Mouse (Mus musculus) right cerebral cortex, postnatal 14 days (tissue): ENCODE data around the gene Dpep2nb.
"Not testable (repeated sequence)": the region's sequence is repeated elsewhere in the genome, so short reads cannot be mapped to it uniquely, and the experiment has no call there.

Experiments
- DNase-seq: peaks from one replicate; pipeline ENCODE4 v3.0.0; 2022

Gene Dpep2nb

DNA sequence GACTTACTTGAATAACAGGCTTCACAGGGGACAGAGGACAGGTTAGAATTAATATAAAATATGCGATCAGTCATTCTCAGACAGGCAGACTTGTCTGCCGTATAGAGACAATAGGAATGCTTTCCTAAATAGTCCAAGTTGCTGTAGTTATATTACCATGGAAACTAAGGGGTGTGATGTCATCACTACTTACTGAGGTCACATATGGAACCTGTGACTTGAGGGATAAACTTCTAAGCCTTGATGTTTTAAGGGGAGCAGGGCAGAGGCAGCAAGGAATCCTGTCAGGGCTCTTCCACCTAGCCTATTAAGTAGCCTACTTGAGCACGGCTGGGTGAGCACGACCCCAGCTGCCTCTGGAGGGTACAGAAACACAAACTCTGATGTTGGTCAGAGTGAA is at the start of gene Dpep2nb:
Dpep2nb (minus strand) TSS at position 101 of the 400 bp plus-strand sequence.
- DNase-seq = no peak

DNA sequence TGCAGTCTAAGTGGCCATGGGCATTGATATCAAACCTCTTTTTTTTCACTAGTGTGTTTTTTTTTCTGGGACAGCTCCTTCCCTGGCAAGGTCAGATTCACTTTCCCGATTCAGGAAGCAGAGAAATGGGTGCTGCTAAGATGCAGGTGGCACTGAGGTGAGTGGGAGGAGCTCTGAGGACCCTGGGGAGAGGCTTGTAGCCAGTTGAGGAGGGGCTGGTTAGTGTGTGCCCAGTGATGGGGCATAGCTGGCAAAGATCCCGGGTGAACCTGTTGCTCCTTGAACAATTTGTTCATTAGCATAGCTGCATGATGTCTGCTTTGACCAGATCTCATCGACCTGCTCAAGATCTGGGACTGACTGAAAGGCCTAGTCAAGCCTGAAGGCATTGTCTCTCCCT is 49.3 kb upstream of the Dpep2nb start:
- no peak for DNase-seq

- no peak for DNase-seq
Measured at GRCm38 (mm10) chr8:106054190-106054811, 48.5 kb upstream of the Dpep2nb start.

DNA sequence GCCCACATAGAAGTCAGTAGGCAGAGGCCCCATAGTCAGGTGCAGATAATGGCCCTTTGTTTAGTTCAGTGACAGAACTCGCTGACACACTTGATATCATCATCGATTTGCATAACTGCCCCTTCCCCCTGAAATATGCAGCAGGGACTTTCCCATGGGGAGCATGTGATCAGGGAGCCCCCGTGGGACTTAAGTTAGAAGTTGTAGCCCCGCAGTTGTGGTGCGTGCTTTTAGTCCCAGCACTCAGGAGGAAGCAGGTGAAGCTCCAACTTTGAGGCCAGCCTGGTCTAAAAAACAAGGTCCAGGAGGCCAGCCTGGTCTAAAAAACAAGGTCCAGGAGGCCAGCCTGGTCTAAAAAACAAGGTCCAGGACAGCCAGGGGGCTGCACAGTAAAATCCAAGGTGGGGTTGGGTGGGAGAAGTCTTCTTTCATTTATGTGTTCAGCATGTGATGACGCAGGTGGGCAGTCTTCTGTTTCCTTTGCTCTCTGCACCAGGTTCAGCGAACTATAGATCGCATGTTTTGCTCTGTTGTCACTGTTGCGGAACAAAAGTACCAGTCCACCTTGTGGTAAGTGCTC is 46.8 kb upstream of the Dpep2nb start:
- DNase-seq = no peak

GRCm38 (mm10) chr8:106051068-106051467 is 45.3 kb upstream of the Dpep2nb start:
- DNase-seq = no peak

- DNase-seq = no peak
Measured at GRCm38 (mm10) chr8:106049840-106050239, 44.1 kb upstream of the Dpep2nb start.

- no peak for DNase-seq
Measured at GRCm38 (mm10) chr8:106047854-106048630, 42.3 kb upstream of the Dpep2nb start.

- DNase-seq = no peak
Measured at GRCm38 (mm10) chr8:106046872-106047559, 41.2 kb upstream of the Dpep2nb start.

DNA sequence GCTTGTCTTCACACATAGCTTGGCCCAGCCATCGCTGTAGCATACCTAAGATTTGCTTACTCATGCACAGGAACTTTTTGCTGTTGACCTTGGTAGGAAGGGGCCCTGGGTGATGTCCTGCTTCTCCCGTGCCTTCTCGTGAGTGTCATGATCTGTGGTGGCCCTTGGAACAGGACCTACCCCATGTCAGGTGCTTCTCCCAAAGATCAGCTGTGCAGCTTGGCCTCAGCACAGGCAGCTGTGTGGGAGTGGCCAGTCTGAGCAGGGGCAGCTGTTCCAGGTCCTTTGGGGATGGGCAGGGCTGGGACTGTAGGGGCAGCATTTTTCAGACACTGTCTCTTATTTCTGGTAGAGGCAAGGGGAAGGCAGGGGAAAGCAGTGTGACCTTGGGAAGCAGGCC is 38.4 kb upstream of the Dpep2nb start:
- DNase-seq = no peak

GRCm38 (mm10) chr8:106043055-106043454 is 37.3 kb upstream of the Dpep2nb start:
- no peak for DNase-seq

- DNase-seq = no peak
Measured at GRCm38 (mm10) chr8:106040218-106040617, 34.4 kb upstream of the Dpep2nb start.

GRCm38 (mm10) chr8:106039605-106040004 is 33.8 kb upstream of the Dpep2nb start:
- DNase-seq = no peak

DNA sequence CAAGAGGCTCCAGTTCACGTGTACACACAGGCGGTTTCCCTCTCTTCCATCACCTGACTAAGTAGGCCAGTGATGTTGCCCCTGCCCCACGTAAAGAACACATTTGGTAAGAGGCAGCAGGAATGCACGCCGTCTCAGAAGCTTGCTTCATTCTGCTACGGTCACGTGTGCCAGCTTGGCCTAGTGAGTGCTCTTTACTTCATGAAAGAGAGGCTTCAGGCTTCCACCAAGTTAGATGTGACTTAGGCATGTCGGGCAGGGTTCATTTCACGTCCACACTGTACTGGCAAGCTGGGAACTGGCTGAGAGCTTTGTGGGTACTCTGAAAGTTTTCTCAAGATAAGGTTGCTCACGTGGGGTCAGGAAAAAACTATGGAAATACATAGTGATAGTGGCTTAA is 32.9 kb upstream of the Dpep2nb start:
- DNase-seq = no peak

- peak; percentile 70 for DNase-seq
Measured at GRCm38 (mm10) chr8:106022483-106022882, 16.7 kb upstream of the Dpep2nb start.

GRCm38 (mm10) chr8:106018039-106018438 is 12.3 kb upstream of the Dpep2nb start:
- no peak for DNase-seq

DNA sequence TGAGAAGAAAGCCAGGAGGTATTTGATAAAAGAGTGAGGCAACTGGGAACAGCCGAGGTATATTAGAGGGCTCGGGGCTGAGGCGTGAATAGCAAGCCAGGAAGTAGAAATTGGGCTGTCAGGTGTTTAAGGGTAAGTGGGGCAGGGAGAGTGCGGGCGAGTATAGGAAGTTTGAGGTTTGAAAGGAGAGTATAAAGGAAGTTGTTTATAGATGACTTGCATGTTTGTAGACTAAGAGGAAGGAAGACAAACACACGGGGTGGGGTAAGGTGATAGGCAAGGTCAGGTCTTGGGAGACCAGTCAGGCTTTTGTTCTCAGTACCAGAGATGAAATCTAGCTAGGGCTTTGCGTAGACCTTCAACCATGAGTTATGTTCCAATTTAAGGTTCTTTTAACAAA is 11.4 kb upstream of the Dpep2nb start:
- no peak for DNase-seq

GRCm38 (mm10) chr8:106016284-106016683 is 10.5 kb upstream of the Dpep2nb start:
- no peak for DNase-seq

- DNase-seq = not testable (repeated sequence)
Measured at GRCm38 (mm10) chr8:106012203-106012602, 6.4 kb upstream of the Dpep2nb start.

DNA sequence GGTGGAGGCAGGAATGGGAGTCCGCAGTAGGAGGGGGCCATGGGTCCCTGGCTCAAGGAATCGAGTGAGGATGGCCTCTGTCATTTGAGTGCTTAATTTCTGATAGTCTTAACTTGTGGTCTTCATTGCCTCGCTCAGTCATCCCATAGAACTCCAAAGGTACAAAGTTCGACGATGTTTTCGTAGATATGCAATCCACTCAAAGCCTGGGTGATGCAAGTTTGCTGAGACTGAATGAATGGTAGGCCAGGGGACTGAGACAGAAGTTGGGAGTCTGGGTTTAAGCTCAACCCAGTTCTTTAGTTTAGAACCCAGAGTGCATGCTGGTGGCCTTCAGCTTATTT is 5.8 kb upstream of the Dpep2nb start, which contains the start of gene Ddx28:
Ddx28 (minus strand) TSS at position 240 of the 344 bp plus-strand sequence.
- DNase-seq = no peak

GRCm38 (mm10) chr8:106010748-106011642 is 5.2 kb upstream of the Dpep2nb start:
- DNase-seq = peak; percentile 95

DNA sequence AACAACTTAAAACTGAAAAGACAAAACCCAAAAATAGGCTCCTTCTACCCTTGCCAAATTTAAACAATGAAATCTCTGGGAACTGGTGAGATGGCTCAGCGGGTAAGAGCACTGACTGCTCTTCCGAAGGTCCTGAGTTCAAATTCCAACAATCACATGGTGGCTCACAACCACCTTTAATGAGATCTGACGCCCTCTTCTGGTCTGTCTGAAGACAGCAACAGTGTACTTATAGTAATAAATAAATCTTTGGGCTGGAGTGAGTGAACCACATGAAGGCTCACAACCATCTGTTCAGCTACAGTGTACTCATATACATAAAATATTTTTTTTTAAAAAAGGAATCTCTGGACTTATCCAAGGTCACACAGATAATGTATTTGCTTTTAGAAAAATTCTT is 2.1 kb upstream of the Dpep2nb start:
- not testable (repeated sequence) for DNase-seq

GRCm38 (mm10) chr8:106007135-106007534 is 1.4 kb upstream of the Dpep2nb start:
- DNase-seq = no peak
